Comparison of ENCODE assay signal across 9 mouse cellular contexts in genomic region chr19:4153232-4153654, GRCm38 (mm10). TPM values are rescaled to one million over a fixed set of nuclear protein-coding genes. Genes with fewer than 3 reads are reported as not detected.
A peak's percentile ranks its signal among the peaks of the same experiment; 100 is the strongest.
DNase-seq lines count a peak whose midpoint lies in the region; ATAC-seq and TF ChIP-seq lines count a peak whose summit lies in the region.
"Had no signal": no experiment of that assay in that cellular context is flagged by ENCODE, and none has a peak within 500 bp of the region (broad histone marks: within the 10 kb centered on the region; RNA-seq: fewer than 3 reads in every experiment).

TSS of gene Ptprcap (plus strand) at chr19:4153604.

- ATAC-seq in embryonic facial prominence, embryonic 12.5 days (ENCODE audit: insufficient number of reproducible peaks, insufficient read depth, low FRiP score, low TSS enrichment), result no peak
- ATAC-seq in neural tube, embryonic 12.5 days (ENCODE audit: low FRiP score, low read depth), result no peak
- no peak for ATAC-seq in heart, postnatal 0 days (ENCODE audit: insufficient read depth, low read depth)
- ATAC-seq in neutrophil, adult 5-6 weeks (ENCODE audit: extremely low read depth, insufficient number of reproducible peaks, low FRiP score, poor library complexity, severe bottlenecking), result no peak

- H3K27me3 ChIP-seq in embryonic facial prominence, embryonic 12.5 days, result no peaks in the 10 kb centered on the region
- H3K27me3 ChIP-seq in embryonic facial prominence, embryonic 10.5 days (replicated peaks; ENCODE audit: low read depth, poor library complexity, severe bottlenecking), result no peaks in the 10 kb centered on the region
- H3K27me3 ChIP-seq in neural tube, embryonic 12.5 days (replicated peaks), result no peaks in the 10 kb centered on the region
- H3K27me3 ChIP-seq in heart, postnatal 0 days (ENCODE audit: control insufficient read depth, insufficient read depth, low read length), result no peaks in the 10 kb centered on the region

- no peak within 1 kb of the TSS for H3K4me2 ChIP-seq in embryonic facial prominence, embryonic 12.5 days (replicated peaks)
- no peak within 1 kb of the TSS for H3K4me2 ChIP-seq in neural tube, embryonic 12.5 days (replicated peaks)
- no peak within 1 kb of the TSS for H3K4me2 ChIP-seq in heart, postnatal 0 days (ENCODE audit: low read depth, low read length)

- no peak for DNase-seq in embryonic facial prominence, embryonic 10.5 days (ENCODE audit: low spot score)
- no peak for DNase-seq in neural tube, embryonic 10.5 days (ENCODE audit: extremely low spot score, low spot score)
- DNase-seq in heart, postnatal 0 days (ENCODE audit: low spot score), result no peak
- no peak for DNase-seq in urinary bladder, adult 2 months (ENCODE audit: low spot score)
- no peak for DNase-seq in right cerebral cortex, adult 18-20 months
- DNase-seq: gastrocnemius, postnatal 36 days had no signal

- peak within 1 kb of the TSS; percentile 19; the same call in 1 of the 2 replicates for H3K9ac ChIP-seq in embryonic facial prominence, embryonic 12.5 days
- H3K9ac ChIP-seq in neural tube, embryonic 12.5 days, result 0 out of 2 replicates have a peak within 1 kb of the TSS, but pooled peaks have one; percentile 3
- H3K9ac ChIP-seq in heart, postnatal 0 days (replicated peaks; ENCODE audit: low read depth, low read length), result no peak within 1 kb of the TSS

- peaks cover 60% of the 10 kb centered on the region for H3K36me3 ChIP-seq in embryonic facial prominence, embryonic 12.5 days
- peaks cover 78% of the 10 kb centered on the region for H3K36me3 ChIP-seq in embryonic facial prominence, embryonic 10.5 days (replicated peaks)
- H3K36me3 ChIP-seq in neural tube, embryonic 12.5 days, result peaks cover 66% of the 10 kb centered on the region
- H3K36me3 ChIP-seq in heart, postnatal 0 days (replicated peaks; ENCODE audit: control insufficient read depth, insufficient read depth, low read length), result peaks cover 58% of the 10 kb centered on the region

- H3K4me3 ChIP-seq in embryonic facial prominence, embryonic 12.5 days, result no peak within 1 kb of the TSS
- no peak within 1 kb of the TSS for H3K4me3 ChIP-seq in embryonic facial prominence, embryonic 10.5 days
- no peak within 1 kb of the TSS for H3K4me3 ChIP-seq in neural tube, embryonic 12.5 days
- H3K4me3 ChIP-seq in heart, postnatal 0 days (ENCODE audit: low read depth, low read length), result peak within 1 kb of the TSS; percentile 24; the same call in 1 of the 2 replicates

- 0 out of 2 replicates have a peak within 1 kb of the TSS, but pooled peaks have one; percentile 6 for H3K27ac ChIP-seq in embryonic facial prominence, embryonic 12.5 days
- H3K27ac ChIP-seq in embryonic facial prominence, embryonic 10.5 days (replicated peaks), result no peak within 1 kb of the TSS
- no peak within 1 kb of the TSS for H3K27ac ChIP-seq in neural tube, embryonic 12.5 days
- H3K27ac ChIP-seq in heart, postnatal 0 days (ENCODE audit: low read depth), result peak within 1 kb of the TSS; percentile 52

- TF ChIP-seq EP300 in heart, postnatal 0 days (IDR thresholded peaks at IDR 0.05; ENCODE audit: low read depth), result no peak

- WGBS in embryonic facial prominence, embryonic 12.5 days, result 76% methylated on average over 11 of the region's 11 CpGs
- WGBS in embryonic facial prominence, embryonic 10.5 days, result 77% methylated on average over 11 of the region's 11 CpGs
- 79% methylated on average over 11 of the region's 11 CpGs for WGBS in neural tube, embryonic 12.5 days
- 53% methylated on average over 11 of the region's 11 CpGs for WGBS in heart, postnatal 0 days

- H3K4me1 ChIP-seq in embryonic facial prominence, embryonic 12.5 days, result peaks cover 11% of the 10 kb centered on the region
- peaks cover 35% of the 10 kb centered on the region for H3K4me1 ChIP-seq in embryonic facial prominence, embryonic 10.5 days
- H3K4me1 ChIP-seq in neural tube, embryonic 12.5 days, result peaks cover 10% of the 10 kb centered on the region
- H3K4me1 ChIP-seq in heart, postnatal 0 days (ENCODE audit: control insufficient read depth, insufficient read depth), result peaks cover 18% of the 10 kb centered on the region

- H3K9me3 ChIP-seq in embryonic facial prominence, embryonic 12.5 days, result no peaks in the 10 kb centered on the region
- H3K9me3 ChIP-seq in embryonic facial prominence, embryonic 10.5 days, result no peaks in the 10 kb centered on the region
- H3K9me3 ChIP-seq in neural tube, embryonic 12.5 days, result no peaks in the 10 kb centered on the region
- H3K9me3 ChIP-seq in heart, postnatal 0 days (replicated peaks; ENCODE audit: control insufficient read depth, low read length), result no peaks in the 10 kb centered on the region

- no peak for TF ChIP-seq CTCF in heart, postnatal 0 days (IDR thresholded peaks at IDR 0.05; ENCODE audit: low read depth)

RNA-seq across cellular contexts. Expression of gene Ptprcap, which starts in this region (rescaled TPM):
- 0.89 and 2.1 TPM in 2 replicates for polyA plus RNA-seq in embryonic facial prominence, embryonic 12.5 days (2016; fragmentation: Nextera tagmentation; extraction: Ambion mirVana)
- 0.58 TPM in 1 of 2 replicates, not detected in the other for polyA plus RNA-seq in embryonic facial prominence, embryonic 10.5 days (2016; fragmentation: Nextera tagmentation; extraction: Ambion mirVana)
- polyA plus RNA-seq in neural tube, embryonic 12.5 days (2016; fragmentation: Nextera tagmentation; extraction: Ambion mirVana), result 0.92 and 0.94 TPM in 2 replicates
- total RNA-seq in heart, postnatal 0 days (2014; rRNA removed; ENCODE audit: low replicate concordance), result 13.5 TPM in 1 of 2 replicates, not detected in the other
- polyA plus RNA-seq in heart, postnatal 0 days (2015; fragmentation: Nextera tagmentation; extraction: Ambion mirVana), result 0.46 and 1.1 TPM in 2 replicates
- total RNA-seq in neutrophil, adult 5-6 weeks (2017), result 227 and 252 TPM in 2 replicates
- polyA plus RNA-seq in urinary bladder, adult 2 months (2012; rRNA removed), result 4.2 and 4.4 TPM in 2 replicates

Comparison
In these comparisons a context has a peak if more than half of its experiments do, and no peak if none do; other contexts are left out.
1. RNA of gene Ptprcap (total RNA-seq): 227 to 252 TPM in neutrophil, adult 5-6 weeks; 13.5 TPM in heart, postnatal 0 days; every median in the first group is over 10 times any median in the second.
2. H3K27ac ChIP-seq: peak in embryonic facial prominence, embryonic 12.5 days (single experiment) and heart, postnatal 0 days (single experiment); none in embryonic facial prominence, embryonic 10.5 days (single experiment) and neural tube, embryonic 12.5 days (single experiment).